Mouse (Mus musculus): Measurements from ENCODE around the gene Cyp46a1.

Cyp46a1 gene

GRCm38 (mm10) chr12:108363796-108364195 is 29.6 kb downstream of the Cyp46a1 start:
- DNase-seq (ENCODE audit: low read depth, low spot score), result no peak

- no peak for DNase-seq (ENCODE audit: low read depth, low spot score)
Measured at GRCm38 (mm10) chr12:108365340-108365739, 31.2 kb downstream of the Cyp46a1 start.

- DNase-seq (ENCODE audit: low read depth, low spot score), result no peak
Measured at GRCm38 (mm10) chr12:108365868-108366267, 31.7 kb downstream of the Cyp46a1 start.

GRCm38 (mm10) chr12:108367909-108368308 is 33.7 kb downstream of the Cyp46a1 start:
- no peak for DNase-seq (ENCODE audit: low read depth, low spot score)

- no peak for DNase-seq (ENCODE audit: low read depth, low spot score)
Measured at GRCm38 (mm10) chr12:108368921-108369320, 34.7 kb downstream of the Cyp46a1 start.

- DNase-seq (ENCODE audit: low read depth, low spot score), result no peak
Measured at GRCm38 (mm10) chr12:108370596-108371428, 36.6 kb downstream of the Cyp46a1 start, which contains the start of gene Eml1. Gene Eml1, plus strand, starts transcription at chr12:108370957.

- no peak for DNase-seq (ENCODE audit: low read depth, low spot score)
Measured at GRCm38 (mm10) chr12:108371429-108371765, 37.2 kb downstream of the Cyp46a1 start.

GRCm38 (mm10) chr12:108372241-108372640 is 38.1 kb downstream of the Cyp46a1 start:
- no peak for DNase-seq (ENCODE audit: low read depth, low spot score)

- DNase-seq (ENCODE audit: low read depth, low spot score), result no peak
Measured at GRCm38 (mm10) chr12:108373611-108374010, 39.4 kb downstream of the Cyp46a1 start.

- DNase-seq (ENCODE audit: low read depth, low spot score), result no peak
Measured at GRCm38 (mm10) chr12:108374689-108375088, 40.5 kb downstream of the Cyp46a1 start.

- DNase-seq (ENCODE audit: low read depth, low spot score), result no peak
Measured at GRCm38 (mm10) chr12:108378379-108379133, 44.4 kb downstream of the Cyp46a1 start.

- no peak for DNase-seq (ENCODE audit: low read depth, low spot score)
Measured at GRCm38 (mm10) chr12:108386476-108387232, 52.5 kb downstream of the Cyp46a1 start.

- DNase-seq (ENCODE audit: low read depth, low spot score), result no peak
Measured at GRCm38 (mm10) chr12:108389718-108390117, 55.5 kb downstream of the Cyp46a1 start.

- no peak for DNase-seq (ENCODE audit: low read depth, low spot score)
Measured at GRCm38 (mm10) chr12:108392254-108393044, 58.3 kb downstream of the Cyp46a1 start.

- DNase-seq (ENCODE audit: low read depth, low spot score), result no peak
Measured at GRCm38 (mm10) chr12:108393082-108393481, 58.9 kb downstream of the Cyp46a1 start.

- DNase-seq (ENCODE audit: low read depth, low spot score), result no peak
Measured at GRCm38 (mm10) chr12:108393637-108394036, 59.5 kb downstream of the Cyp46a1 start.

GRCm38 (mm10) chr12:108394534-108395284 is 60.5 kb downstream of the Cyp46a1 start:
- DNase-seq (ENCODE audit: low read depth, low spot score), result no peak

GRCm38 (mm10) chr12:108395285-108395660 is 61.1 kb downstream of the Cyp46a1 start:
- DNase-seq (ENCODE audit: low read depth, low spot score), result no peak

- no peak for DNase-seq (ENCODE audit: low read depth, low spot score)
Measured at GRCm38 (mm10) chr12:108396081-108396947, 62.1 kb downstream of the Cyp46a1 start.

GRCm38 (mm10) chr12:108398681-108399080 is 64.5 kb downstream of the Cyp46a1 start:
- DNase-seq (ENCODE audit: low read depth, low spot score), result no peak
